Mouse (Mus musculus): ENCODE results near the gene H60b.
"Not testable (repeated sequence)": the region's sequence is repeated elsewhere in the genome, so short reads cannot be mapped to it uniquely, and the experiment has no call there.

H60b gene

DNA sequence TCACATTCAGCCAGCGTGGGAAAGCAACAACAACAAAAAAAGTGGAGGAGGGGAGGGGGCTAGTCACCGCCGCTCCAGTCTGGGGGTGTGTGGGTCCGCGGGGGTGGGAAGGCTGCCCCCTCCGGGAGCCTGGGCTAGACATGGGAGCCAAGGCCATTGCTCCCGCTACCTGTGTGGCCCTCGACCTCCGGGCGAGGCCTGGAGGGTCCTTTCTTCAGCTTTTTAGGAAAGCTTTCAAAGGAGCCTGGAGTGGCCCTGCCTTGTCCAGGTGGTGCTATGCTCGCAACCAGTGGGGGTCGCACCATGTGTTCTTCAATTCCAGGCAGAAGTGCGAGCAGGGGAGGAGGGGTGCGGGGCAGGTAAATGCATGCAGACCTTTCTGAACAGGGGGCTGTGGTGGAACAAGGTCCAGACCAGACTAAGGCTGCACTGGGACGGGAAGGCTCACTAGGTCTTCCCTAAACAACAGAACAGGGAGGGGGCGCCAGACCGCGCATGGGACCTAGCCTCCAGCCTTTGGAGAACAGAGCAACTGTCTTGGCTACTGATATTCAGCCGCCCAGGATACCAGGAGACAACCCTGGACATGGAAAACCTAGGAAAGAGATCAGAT lies 116.2 kb downstream of the H60b start:
- DNase-seq (ENCODE audit: low read depth) = no peak

DNA sequence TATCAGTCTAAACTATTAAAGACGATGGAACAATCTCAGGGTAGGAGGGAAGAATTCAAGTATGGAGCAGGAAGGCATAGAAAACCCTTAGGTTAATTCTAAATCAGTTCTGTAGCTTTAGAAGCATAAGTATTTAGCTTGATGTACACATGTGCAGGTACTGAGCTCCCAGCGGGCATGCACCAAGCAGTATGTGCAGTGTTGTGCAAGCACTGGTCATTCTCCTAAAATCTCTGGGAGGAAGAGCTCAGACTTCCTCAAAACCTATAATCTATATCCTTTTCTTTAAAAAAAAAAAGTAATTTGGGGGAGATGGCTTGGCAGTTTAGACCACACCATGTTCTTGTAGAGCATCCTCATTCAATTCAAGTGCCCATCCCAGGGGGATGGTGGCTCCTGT lies 120.1 kb downstream of the H60b start:
- DNase-seq (ENCODE audit: low read depth) = not testable (repeated sequence)

DNA sequence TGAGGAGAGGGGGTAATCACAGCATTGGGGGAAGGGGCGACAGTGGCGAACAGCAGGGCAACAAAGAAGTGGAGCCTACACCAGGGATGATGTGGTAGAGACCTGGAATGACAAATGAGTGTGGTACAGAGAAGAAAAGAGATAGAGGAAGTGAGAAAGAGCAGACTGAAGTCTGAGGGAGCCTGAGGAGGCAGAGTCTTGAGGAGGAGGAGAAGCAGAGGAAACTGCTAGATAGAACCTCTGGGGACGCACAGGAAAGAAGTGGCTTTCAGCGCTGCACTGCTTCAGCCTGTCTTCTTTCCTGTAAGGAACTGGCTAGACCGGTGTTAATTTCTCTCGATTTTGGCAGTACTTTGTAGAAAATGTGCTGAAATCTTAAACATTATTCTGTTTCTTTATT lies 124.4 kb downstream of the H60b start:
- DNase-seq (ENCODE audit: low read depth) = no peak

DNA sequence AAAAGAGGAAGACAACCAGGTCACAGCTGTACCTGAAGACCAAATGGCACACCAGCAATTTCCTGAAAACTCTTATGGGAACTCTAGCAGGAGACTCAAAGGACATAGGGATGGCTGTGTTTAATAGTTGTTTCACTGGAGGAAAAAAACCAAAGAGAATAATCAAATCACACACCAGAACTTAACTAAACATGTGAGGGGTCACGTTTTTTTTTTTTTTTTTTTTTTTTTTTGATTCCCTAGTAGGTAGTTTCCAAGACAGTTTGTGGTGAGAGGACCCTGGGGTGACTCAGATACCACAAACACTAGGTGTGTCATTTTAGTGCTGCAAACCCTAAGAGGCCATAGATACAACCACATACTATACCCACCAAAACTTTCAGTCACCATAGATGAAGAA lies 137.3 kb downstream of the H60b start:
- DNase-seq (ENCODE audit: low read depth) = no peak

GRCm38 (mm10) chr10:22297033-22297762 lies 138.8 kb downstream of the H60b start:
- no peak for DNase-seq (ENCODE audit: low read depth)

GRCm38 (mm10) chr10:22297766-22298461 lies 139.5 kb downstream of the H60b start:
- DNase-seq (ENCODE audit: low read depth) = no peak

DNA sequence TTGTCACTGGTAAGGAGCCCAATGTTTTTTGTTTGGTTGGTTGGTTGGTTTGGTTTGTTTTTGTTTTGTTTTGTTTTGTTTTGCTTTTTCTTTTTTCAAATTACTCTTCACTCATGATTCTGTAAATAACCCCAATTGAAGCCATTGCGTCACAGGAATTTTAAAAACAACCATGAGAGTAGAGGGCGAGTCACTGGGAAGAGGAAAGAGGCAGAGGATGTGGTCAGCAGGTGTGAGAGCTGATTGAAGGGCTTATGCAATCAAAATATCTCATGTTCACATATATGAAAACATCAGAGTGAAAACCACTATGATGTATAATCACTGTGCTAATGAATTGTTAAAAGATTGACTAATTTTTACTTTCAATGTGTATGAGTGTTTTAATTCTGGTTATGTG lies 140.9 kb downstream of the H60b start:
- no peak for DNase-seq (ENCODE audit: low read depth)

- no peak for DNase-seq (ENCODE audit: low read depth)
Observed at GRCm38 (mm10) chr10:22301641-22302040, 143.3 kb downstream of the H60b start.

- DNase-seq (ENCODE audit: low read depth) = no peak
Observed at GRCm38 (mm10) chr10:22302344-22303057, 144.1 kb downstream of the H60b start.

- no peak for DNase-seq (ENCODE audit: low read depth)
Observed at GRCm38 (mm10) chr10:22303736-22304135, 145.3 kb downstream of the H60b start.

DNA sequence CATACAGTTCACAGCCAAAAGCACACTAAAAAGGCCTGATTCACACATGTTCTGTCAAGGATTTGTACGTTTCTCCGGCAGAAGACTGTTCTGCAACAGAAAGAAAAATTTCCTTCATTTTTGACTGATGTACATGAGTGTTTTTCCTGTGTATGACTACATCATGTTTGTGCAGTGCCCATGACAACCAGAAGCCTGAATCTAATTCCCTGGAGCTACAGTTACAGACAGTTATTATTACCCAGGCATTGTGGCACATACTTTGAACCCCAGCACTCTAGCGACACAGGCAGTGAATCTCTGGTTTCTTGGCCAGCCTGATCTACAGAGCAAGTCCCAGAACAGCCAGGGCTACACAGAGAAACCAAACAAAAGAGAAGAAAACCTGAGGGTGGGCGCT lies 147.4 kb downstream of the H60b start:
- DNase-seq (ENCODE audit: low read depth) = no peak

- DNase-seq (ENCODE audit: low read depth) = peak; percentile 9
Observed at GRCm38 (mm10) chr10:22306452-22306851, 148.1 kb downstream of the H60b start.

DNA sequence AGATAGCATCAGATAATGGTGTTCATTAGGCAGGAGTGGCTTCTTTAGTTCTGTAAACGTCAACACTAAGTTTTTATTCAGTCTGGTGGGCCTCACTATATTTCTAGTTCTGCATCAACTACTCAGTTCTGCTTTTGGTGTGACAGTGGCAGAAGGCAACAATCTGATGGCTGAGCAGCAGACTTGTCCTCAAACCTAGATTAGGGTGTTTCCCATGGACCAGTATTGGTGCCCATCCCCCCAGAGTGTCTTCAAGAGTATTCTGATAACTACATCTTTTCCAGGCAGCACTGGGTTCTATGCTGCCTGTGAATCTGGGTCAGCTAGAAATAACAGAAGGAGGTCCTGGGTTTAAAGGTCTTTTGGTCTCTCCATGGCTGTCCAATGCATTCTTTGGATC lies 149.8 kb downstream of the H60b start:
- no peak for DNase-seq (ENCODE audit: low read depth)

DNA sequence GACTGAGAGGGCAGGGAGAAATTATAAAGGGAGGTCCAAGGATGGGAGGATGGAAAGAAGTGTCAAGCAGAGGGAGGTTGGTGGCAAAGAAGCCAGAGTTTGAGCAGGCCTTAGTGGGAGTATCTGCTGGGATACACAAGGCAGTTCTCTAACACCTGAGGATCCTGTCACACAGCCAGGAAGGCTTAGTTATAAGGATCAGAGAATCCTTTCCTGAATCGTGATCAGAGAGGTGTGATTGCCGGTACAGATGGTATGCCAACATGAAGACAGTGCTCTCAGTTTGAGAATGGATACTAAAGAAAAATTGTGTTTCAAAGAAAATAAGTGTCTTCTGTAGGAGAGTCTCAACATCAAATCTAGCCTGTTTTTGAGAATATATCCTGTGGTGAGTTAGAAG lies 164.5 kb downstream of the H60b start:
- DNase-seq (ENCODE audit: low read depth) = no peak
